Mouse (Mus musculus) stomach, postnatal 0 days (tissue): ENCODE data around the gene Mpped1. TPM values are rescaled to one million over a fixed set of nuclear protein-coding genes. Genes with fewer than 3 reads are reported as not detected.

Experiments used
- ATAC-seq: fragments of 200-750 bp; cut with Nextera tagmentation; 2 replicates; pipeline ENCODE4 v1.8.0; 2017; ENCODE audit not compliant: low FRiP score, low TSS enrichment
- DNase-seq: peaks from one replicate; pipeline ENCODE4 v3.0.0-alpha.2; 2016; ENCODE audit warnings: low spot score
- H3K27ac ChIP-seq: fragments of 300-500 bp; sonication (generic); replicated peaks from 2 replicates; pipeline ENCODE4 v1.5.1; 2014; ENCODE audit warnings: mild to moderate bottlenecking, control low read depth
- H3K27me3 ChIP-seq: fragments of 300-500 bp; sonication (generic); 2 replicates; pipeline ENCODE4 v1.6.1; 2014; ENCODE audit warnings: low read length; ENCODE audit not compliant: control insufficient read depth, insufficient read depth
- H3K36me3 ChIP-seq: fragments of 300-500 bp; sonication (generic); 2 replicates; pipeline ENCODE4 v1.6.1; 2014; ENCODE audit warnings: low read length, mixed read lengths; ENCODE audit not compliant: control insufficient read depth, insufficient read depth
- H3K4me1 ChIP-seq: fragments of 300-500 bp; sonication (generic); replicated peaks from 2 replicates; pipeline ENCODE4 v1.6.1; 2014; ENCODE audit warnings: antibody characterized with exemption; ENCODE audit not compliant: control insufficient read depth, insufficient read depth
- H3K4me2 ChIP-seq: fragments of 300-500 bp; sonication (generic); replicated peaks from 2 replicates; pipeline ENCODE4 v1.6.1; 2014; ENCODE audit warnings: low read depth, mild to moderate bottlenecking, control low read depth, moderate library complexity
- H3K4me3 ChIP-seq: fragments of 300-500 bp; sonication (generic); 2 replicates; pipeline ENCODE4 v1.5.1; 2014; ENCODE audit warnings: low read depth, low read length, control low read depth
- H3K9ac ChIP-seq: fragments of 300-500 bp; sonication (generic); 2 replicates; pipeline ENCODE4 v1.6.1; 2014; ENCODE audit warnings: mild to moderate bottlenecking, low read length, control low read depth, mixed read lengths
- H3K9me3 ChIP-seq: fragments of 300-500 bp; sonication (generic); 2 replicates; pipeline ENCODE4 v1.6.1; 2016; ENCODE audit warnings: low read length; ENCODE audit not compliant: control insufficient read depth
- CTCF ChIP-seq: IDR thresholded peaks from 2 replicates; pipeline ENCODE4 v1.5.1; 2016; ENCODE audit warnings: antibody characterized with exemption, low read depth, mild to moderate bottlenecking, moderate library complexity
- EP300 ChIP-seq: optimal IDR thresholded peaks from 2 replicates; pipeline ENCODE3; 2016; ENCODE audit warnings: antibody characterized with exemption
- WGBS: fragments of 180-500 bp; shearing (Covaris S2); extraction: QIAGEN DNeasy Blood & Tissue Kit; methylation state at CpG from one replicate; pipeline ENCODE4 v1.1.7; 2014; 5-methylcytosine and 5-hydroxymethylcytosine counted together
- polyA plus RNA-seq: library from polyadenylated mRNA; unstranded; fragments of >200 nt; fragmentation: Nextera tagmentation; extraction: Ambion mirVana; gene quantifications from 2 replicates; pipeline ENCODE4 v1.2.1, GENCODE M21; 2015

Mpped1 gene
- polyA plus RNA-seq, 1 experiment from 2014 or later, result 0.08 TPM

DNA sequence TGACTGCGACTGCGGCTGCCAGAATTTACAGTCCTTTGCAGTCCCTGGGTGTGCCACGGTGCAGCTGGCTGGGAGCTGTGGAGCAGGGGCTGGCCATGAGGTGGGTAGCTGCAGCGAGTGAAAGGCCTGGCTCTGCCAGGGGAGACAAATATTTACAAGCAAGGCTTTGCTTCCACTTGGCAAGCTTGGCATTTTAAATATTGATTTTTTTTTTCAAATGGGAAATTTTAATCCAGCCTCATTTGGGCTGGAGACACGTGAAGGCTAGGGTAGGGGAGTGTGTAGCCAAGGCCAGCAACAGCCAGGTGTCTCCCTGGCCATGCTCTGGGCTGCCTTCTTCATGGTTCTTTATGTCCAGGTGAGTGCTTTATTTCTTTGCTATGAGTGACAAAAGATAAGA lies 21.7 kb downstream of the Mpped1 start:
- WGBS, result 40% methylated on average over 5 of the region's 5 CpGs
- ATAC-seq, result no peak
- Histone ChIP-seq H3K36me3 (no peaks in the 10 kb centered on the region), H3K4me1 (no peaks in the 10 kb centered on the region), H3K9ac (no peak overlapping the region), H3K4me3 (no peak overlapping the region), H3K27me3 (no peaks in the 10 kb centered on the region), H3K27ac (no peak overlapping the region), H3K9me3 (no peaks in the 10 kb centered on the region), H3K4me2 (no peak overlapping the region)
- no peak for TF ChIP-seq CTCF
- TF ChIP-seq EP300, result no peak
- no peak for DNase-seq

- no peaks in the 10 kb centered on the region for H3K9me3 ChIP-seq
- H3K4me1 ChIP-seq, result no peaks in the 10 kb centered on the region
- no peak overlapping the region for H3K9ac ChIP-seq
- WGBS, result 62% methylated on average over 6 of the region's 6 CpGs
- no peak for ATAC-seq
- no peaks in the 10 kb centered on the region for H3K36me3 ChIP-seq
- no peaks in the 10 kb centered on the region for H3K27me3 ChIP-seq
- no peak for DNase-seq
- no peak overlapping the region for H3K27ac ChIP-seq
- no peak overlapping the region for H3K4me2 ChIP-seq
- no peak overlapping the region for H3K4me3 ChIP-seq
- TF ChIP-seq EP300, result no peak
- TF ChIP-seq CTCF, result no peak
Observed at GRCm38 (mm10) chr15:83814106-83814505, 34.8 kb downstream of the Mpped1 start.

- no peak overlapping the region for H3K4me2 ChIP-seq
- H3K27me3 ChIP-seq, result no peaks in the 10 kb centered on the region
- H3K4me3 ChIP-seq, result no peak overlapping the region
- no peaks in the 10 kb centered on the region for H3K36me3 ChIP-seq
- DNase-seq (no peak), ATAC-seq (no peak)
- H3K4me1 ChIP-seq, result no peaks in the 10 kb centered on the region
- no peak overlapping the region for H3K27ac ChIP-seq
- TF ChIP-seq CTCF (no peak), EP300 (no peak)
- H3K9ac ChIP-seq, result no peak overlapping the region
- H3K9me3 ChIP-seq, result no peaks in the 10 kb centered on the region
- 84% methylated on average over 8 of the region's 8 CpGs for WGBS
Observed at GRCm38 (mm10) chr15:83828011-83828410, 48.7 kb downstream of the Mpped1 start.

- WGBS, result 80% methylated on average over 13 of the region's 13 CpGs
- ATAC-seq, result no peak
- H3K36me3 ChIP-seq, result no peaks in the 10 kb centered on the region
Observed at GRCm38 (mm10) chr15:83829226-83829625, 50.0 kb downstream of the Mpped1 start.

GRCm38 (mm10) chr15:83832265-83832664 lies 53.0 kb downstream of the Mpped1 start:
- Histone ChIP-seq H3K4me3 (no peak overlapping the region), H3K27me3 (no peaks in the 10 kb centered on the region), H3K36me3 (no peaks in the 10 kb centered on the region), H3K4me2 (no peak overlapping the region), H3K4me1 (no peaks in the 10 kb centered on the region), H3K9me3 (no peaks in the 10 kb centered on the region), H3K9ac (no peak overlapping the region), H3K27ac (no peak overlapping the region)
- no peak for TF ChIP-seq EP300
- no peak for TF ChIP-seq CTCF
- WGBS, result 59% methylated on average over 6 of the region's 6 CpGs
- DNase-seq (no peak), ATAC-seq (no peak)

More at GRCm38 (mm10) chr15:83829226-83829625, 50.0 kb downstream of the Mpped1 start:
- Histone ChIP-seq H3K4me2 (no peak overlapping the region), H3K27ac (no peak overlapping the region), H3K4me3 (no peak overlapping the region), H3K9ac (no peak overlapping the region), H3K27me3 (no peaks in the 10 kb centered on the region), H3K9me3 (no peaks in the 10 kb centered on the region), H3K4me1 (no peaks in the 10 kb centered on the region)
- TF ChIP-seq EP300 (no peak), CTCF (no peak)
- DNase-seq, result no peak

DNA sequence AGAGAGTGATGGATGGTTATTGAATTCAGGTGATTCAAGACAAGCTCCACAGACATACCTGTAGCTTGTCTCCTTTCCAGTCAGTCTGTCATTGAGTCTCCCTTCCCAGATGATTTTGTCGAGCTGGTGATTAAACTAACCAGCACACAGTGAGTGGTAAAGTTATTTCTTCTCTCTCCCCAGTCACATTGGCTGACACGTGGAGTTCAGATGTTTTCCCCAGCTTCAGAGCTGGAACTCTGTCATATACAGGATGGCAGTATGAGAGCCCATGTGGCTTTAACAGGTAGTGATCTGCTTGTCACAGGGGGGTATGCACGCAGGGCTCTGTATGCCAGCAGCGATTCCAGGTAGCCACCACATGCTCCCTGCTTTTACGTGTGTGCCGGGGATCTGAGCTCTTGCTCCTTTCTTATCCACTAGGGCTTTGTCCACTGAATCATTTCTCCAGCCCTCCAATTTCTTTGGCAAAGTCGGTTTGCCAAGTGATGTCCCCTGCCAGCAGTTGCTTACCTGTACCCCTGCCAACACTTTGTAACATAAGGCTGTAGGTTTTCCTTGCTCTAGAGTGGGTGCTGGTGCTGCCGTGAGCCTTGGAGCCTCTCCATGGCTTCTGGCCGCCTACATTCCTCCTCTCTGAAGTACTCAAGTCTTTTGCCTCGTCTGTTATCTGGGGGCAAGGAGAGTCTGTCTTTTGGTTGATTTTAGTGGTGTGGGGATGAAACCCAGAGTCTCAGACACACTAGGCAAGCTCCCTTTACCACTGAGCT lies 61.9 kb downstream of the Mpped1 start:
- H3K4me3 ChIP-seq, result no peak overlapping the region
- H3K9ac ChIP-seq, result no peak overlapping the region
- ATAC-seq (no peak), DNase-seq (no peak)
- H3K36me3 ChIP-seq, result no peaks in the 10 kb centered on the region
- H3K27me3 ChIP-seq, result no peaks in the 10 kb centered on the region
- TF ChIP-seq EP300 (no peak), CTCF (no peak)
- WGBS, result 64% methylated on average over 10 of the region's 10 CpGs
- no peaks in the 10 kb centered on the region for H3K4me1 ChIP-seq
- H3K9me3 ChIP-seq, result no peaks in the 10 kb centered on the region
- no peak overlapping the region for H3K4me2 ChIP-seq
- no peak overlapping the region for H3K27ac ChIP-seq
